Mouse (Mus musculus): Measurements from ENCODE around the gene Tmod1. TPM values are rescaled to one million over a fixed set of nuclear protein-coding genes. Genes with fewer than 3 reads are reported as not detected.

Gene Tmod1
- polyA plus RNA-seq, 1 experiment from 2014 or later = 1.9 TPM

- Histone ChIP-seq H3K27me3 (ENCODE audit: control insufficient read depth, insufficient read depth, low read length) (peaks cover 26% of the 10 kb centered on the region), H3K27ac (no peak overlapping the region), H3K36me3 (replicated peaks; ENCODE audit: control insufficient read depth, insufficient read depth) (no peaks in the 10 kb centered on the region), H3K9me3 (ENCODE audit: control insufficient read depth, low read length) (no peaks in the 10 kb centered on the region), H3K4me3 (replicated peaks; ENCODE audit: low read length) (no peak overlapping the region), H3K4me2 (replicated peaks) (no peak overlapping the region), H3K4me1 (replicated peaks; ENCODE audit: control insufficient read depth, insufficient read depth, low read length) (peaks cover 12% of the 10 kb centered on the region; the same call in 1 of the 2 replicates), H3K9ac (no peak overlapping the region)
- ATAC-seq (ENCODE audit: low FRiP score) (no peak), DNase-seq (ENCODE audit: low spot score) (no peak)
- 80% methylated on average over 8 of the region's 8 CpGs for WGBS
Observed at GRCm38 (mm10) chr4:46043361-46043760, 4.6 kb downstream of the Tmod1 start.

- no peak overlapping the region for H3K9ac ChIP-seq
- no peak overlapping the region for H3K4me3 ChIP-seq (replicated peaks; ENCODE audit: low read length)
- no peak overlapping the region for H3K4me2 ChIP-seq (replicated peaks)
- no peaks in the 10 kb centered on the region for H3K36me3 ChIP-seq (replicated peaks; ENCODE audit: control insufficient read depth, insufficient read depth)
- H3K27me3 ChIP-seq (ENCODE audit: control insufficient read depth, insufficient read depth, low read length) = no peaks in the 10 kb centered on the region
- no peaks in the 10 kb centered on the region for H3K9me3 ChIP-seq (ENCODE audit: control insufficient read depth, low read length)
- no peak overlapping the region for H3K27ac ChIP-seq
- ATAC-seq (ENCODE audit: low FRiP score) = no peak
- no peak for DNase-seq (ENCODE audit: low spot score)
- 80% methylated on average over 4 of the region's 4 CpGs for WGBS
- no peaks in the 10 kb centered on the region for H3K4me1 ChIP-seq (replicated peaks; ENCODE audit: control insufficient read depth, insufficient read depth, low read length)
Observed at GRCm38 (mm10) chr4:46047971-46048370, 9.2 kb downstream of the Tmod1 start.

GRCm38 (mm10) chr4:46048418-46048817, 9.7 kb downstream of the Tmod1 start:
- H3K36me3 ChIP-seq (replicated peaks; ENCODE audit: control insufficient read depth, insufficient read depth) = no peaks in the 10 kb centered on the region
- H3K4me3 ChIP-seq (replicated peaks; ENCODE audit: low read length) = no peak overlapping the region
- no peak overlapping the region for H3K4me2 ChIP-seq (replicated peaks)
- ATAC-seq (ENCODE audit: low FRiP score) (no peak), DNase-seq (ENCODE audit: low spot score) (no peak)
- no peaks in the 10 kb centered on the region for H3K4me1 ChIP-seq (replicated peaks; ENCODE audit: control insufficient read depth, insufficient read depth, low read length)
- H3K27ac ChIP-seq = no peak overlapping the region
- no peaks in the 10 kb centered on the region for H3K27me3 ChIP-seq (ENCODE audit: control insufficient read depth, insufficient read depth, low read length)
- H3K9ac ChIP-seq = no peak overlapping the region
- 88% methylated on average over 7 of the region's 7 CpGs for WGBS
- no peaks in the 10 kb centered on the region for H3K9me3 ChIP-seq (ENCODE audit: control insufficient read depth, low read length)

- Histone ChIP-seq H3K4me2 (replicated peaks) (no peak overlapping the region), H3K27ac (no peak overlapping the region), H3K4me3 (replicated peaks; ENCODE audit: low read length) (no peak overlapping the region), H3K36me3 (replicated peaks; ENCODE audit: control insufficient read depth, insufficient read depth) (no peaks in the 10 kb centered on the region), H3K9ac (no peak overlapping the region), H3K9me3 (ENCODE audit: control insufficient read depth, low read length) (peaks cover 5% of the 10 kb centered on the region), H3K27me3 (ENCODE audit: control insufficient read depth, insufficient read depth, low read length) (no peaks in the 10 kb centered on the region), H3K4me1 (replicated peaks; ENCODE audit: control insufficient read depth, insufficient read depth, low read length) (no peaks in the 10 kb centered on the region)
- DNase-seq (ENCODE audit: low spot score) = no peak
- ATAC-seq (ENCODE audit: low FRiP score) = no peak
- 90% methylated on average over 9 of the region's 9 CpGs for WGBS
Observed at GRCm38 (mm10) chr4:46053323-46054107, 14.8 kb downstream of the Tmod1 start.

GRCm38 (mm10) chr4:46056163-46056562, 17.4 kb downstream of the Tmod1 start:
- Histone ChIP-seq H3K36me3 (replicated peaks; ENCODE audit: control insufficient read depth, insufficient read depth) (no peaks in the 10 kb centered on the region), H3K9me3 (ENCODE audit: control insufficient read depth, low read length) (peaks cover 5% of the 10 kb centered on the region), H3K27me3 (ENCODE audit: control insufficient read depth, insufficient read depth, low read length) (no peaks in the 10 kb centered on the region), H3K4me2 (replicated peaks) (no peak overlapping the region), H3K9ac (no peak overlapping the region), H3K4me1 (replicated peaks; ENCODE audit: control insufficient read depth, insufficient read depth, low read length) (no peaks in the 10 kb centered on the region), H3K27ac (no peak overlapping the region), H3K4me3 (replicated peaks; ENCODE audit: low read length) (no peak overlapping the region)
- WGBS = 84% methylated on average over 5 of the region's 5 CpGs
- no peak for DNase-seq (ENCODE audit: low spot score)
- ATAC-seq (ENCODE audit: low FRiP score) = no peak

GRCm38 (mm10) chr4:46061259-46061962, 22.7 kb downstream of the Tmod1 start:
- no peak overlapping the region for H3K4me2 ChIP-seq (replicated peaks)
- no peak overlapping the region for H3K4me3 ChIP-seq (replicated peaks; ENCODE audit: low read length)
- no peaks in the 10 kb centered on the region for H3K36me3 ChIP-seq (replicated peaks; ENCODE audit: control insufficient read depth, insufficient read depth)
- no peaks in the 10 kb centered on the region for H3K27me3 ChIP-seq (ENCODE audit: control insufficient read depth, insufficient read depth, low read length)
- H3K4me1 ChIP-seq (replicated peaks; ENCODE audit: control insufficient read depth, insufficient read depth, low read length) = no peaks in the 10 kb centered on the region
- no peak for DNase-seq (ENCODE audit: low spot score)
- H3K9me3 ChIP-seq (ENCODE audit: control insufficient read depth, low read length) = peaks cover 5% of the 10 kb centered on the region
- H3K9ac ChIP-seq = no peak overlapping the region
- no peak for ATAC-seq (ENCODE audit: low FRiP score)
- H3K27ac ChIP-seq = no peak overlapping the region
- 70% methylated on average over 12 of the region's 12 CpGs for WGBS

GRCm38 (mm10) chr4:46063841-46064240, 25.1 kb downstream of the Tmod1 start:
- H3K27ac ChIP-seq = no peak overlapping the region
- ATAC-seq (ENCODE audit: low FRiP score) = no peak
- no peak overlapping the region for H3K4me2 ChIP-seq (replicated peaks)
- 84% methylated on average over 4 of the region's 4 CpGs for WGBS
- no peak overlapping the region for H3K4me3 ChIP-seq (replicated peaks; ENCODE audit: low read length)
- H3K36me3 ChIP-seq (replicated peaks; ENCODE audit: control insufficient read depth, insufficient read depth) = no peaks in the 10 kb centered on the region
- no peaks in the 10 kb centered on the region for H3K27me3 ChIP-seq (ENCODE audit: control insufficient read depth, insufficient read depth, low read length)
- no peak for DNase-seq (ENCODE audit: low spot score)
- no peak overlapping the region for H3K9ac ChIP-seq
- H3K4me1 ChIP-seq (replicated peaks; ENCODE audit: control insufficient read depth, insufficient read depth, low read length) = no peaks in the 10 kb centered on the region
- no peaks in the 10 kb centered on the region for H3K9me3 ChIP-seq (ENCODE audit: control insufficient read depth, low read length)

DNA sequence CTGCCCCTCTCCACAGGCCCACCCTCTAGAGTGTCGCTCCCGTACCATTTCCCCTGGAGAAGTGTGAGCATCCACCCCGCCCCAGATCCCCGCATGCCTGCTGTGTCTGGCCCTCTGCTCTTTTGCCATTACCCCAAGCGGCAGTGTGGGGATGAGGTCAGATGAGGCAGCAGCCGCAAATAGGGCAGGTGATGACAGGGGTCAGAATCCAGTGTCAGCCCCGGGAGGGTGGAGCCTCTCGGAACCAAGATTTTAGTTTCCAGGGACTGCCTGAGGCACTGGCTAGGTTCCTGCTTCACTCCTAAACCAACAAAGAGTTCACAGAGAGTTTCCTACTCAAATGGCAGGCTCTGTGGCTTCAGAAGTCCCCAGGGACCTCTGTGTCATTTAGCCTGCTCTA, 25.5 kb downstream of the Tmod1 start:
- Histone ChIP-seq H3K9me3 (ENCODE audit: control insufficient read depth, low read length) (no peaks in the 10 kb centered on the region), H3K9ac (no peak overlapping the region), H3K4me2 (replicated peaks) (no peak overlapping the region), H3K27me3 (ENCODE audit: control insufficient read depth, insufficient read depth, low read length) (no peaks in the 10 kb centered on the region), H3K36me3 (replicated peaks; ENCODE audit: control insufficient read depth, insufficient read depth) (no peaks in the 10 kb centered on the region), H3K4me3 (replicated peaks; ENCODE audit: low read length) (no peak overlapping the region), H3K4me1 (replicated peaks; ENCODE audit: control insufficient read depth, insufficient read depth, low read length) (no peaks in the 10 kb centered on the region), H3K27ac (no peak overlapping the region)
- DNase-seq (ENCODE audit: low spot score) (no peak), ATAC-seq (ENCODE audit: low FRiP score) (no peak)
- 61% methylated on average over 8 of the region's 8 CpGs for WGBS

DNA sequence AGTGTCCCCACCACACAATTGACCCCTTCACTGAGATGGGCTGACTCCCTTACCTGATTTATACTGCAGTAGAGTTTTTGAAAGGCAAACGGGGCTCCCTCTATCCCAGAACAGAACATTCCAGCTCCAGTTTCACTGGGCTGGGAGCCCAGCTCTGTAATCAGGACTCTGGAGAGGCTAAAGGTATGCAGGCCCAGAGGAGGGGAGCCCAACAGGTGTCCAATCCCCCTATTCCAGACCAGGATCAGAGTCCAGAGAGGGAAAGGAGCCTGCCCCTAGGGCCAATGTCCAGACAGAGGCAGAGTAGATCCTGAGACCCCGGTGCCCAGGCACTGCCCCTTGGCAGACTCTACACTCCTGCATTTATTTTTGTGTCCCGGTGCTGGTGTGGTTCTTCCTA, 26.2 kb downstream of the Tmod1 start:
- 83% methylated on average over 3 of the region's 3 CpGs for WGBS

More for the DNA sequence above, 26.2 kb downstream of the Tmod1 start:
- DNase-seq (ENCODE audit: low spot score) (no peak), ATAC-seq (ENCODE audit: low FRiP score) (no peak)
- no peaks in the 10 kb centered on the region for H3K27me3 ChIP-seq (ENCODE audit: control insufficient read depth, insufficient read depth, low read length)
- no peak overlapping the region for H3K9ac ChIP-seq
- H3K36me3 ChIP-seq (replicated peaks; ENCODE audit: control insufficient read depth, insufficient read depth) = no peaks in the 10 kb centered on the region
- no peaks in the 10 kb centered on the region for H3K9me3 ChIP-seq (ENCODE audit: control insufficient read depth, low read length)
- H3K4me3 ChIP-seq (replicated peaks; ENCODE audit: low read length) = no peak overlapping the region
- H3K27ac ChIP-seq = no peak overlapping the region
- H3K4me1 ChIP-seq (replicated peaks; ENCODE audit: control insufficient read depth, insufficient read depth, low read length) = no peaks in the 10 kb centered on the region
- no peak overlapping the region for H3K4me2 ChIP-seq (replicated peaks)

Data from hindbrain, embryonic 14.5 days (tissue).